Mouse (Mus musculus): Measurements from ENCODE around the gene Ski.
A peak's percentile ranks its signal among the peaks of the same experiment; 100 is the strongest.

Gene Ski

DNA sequence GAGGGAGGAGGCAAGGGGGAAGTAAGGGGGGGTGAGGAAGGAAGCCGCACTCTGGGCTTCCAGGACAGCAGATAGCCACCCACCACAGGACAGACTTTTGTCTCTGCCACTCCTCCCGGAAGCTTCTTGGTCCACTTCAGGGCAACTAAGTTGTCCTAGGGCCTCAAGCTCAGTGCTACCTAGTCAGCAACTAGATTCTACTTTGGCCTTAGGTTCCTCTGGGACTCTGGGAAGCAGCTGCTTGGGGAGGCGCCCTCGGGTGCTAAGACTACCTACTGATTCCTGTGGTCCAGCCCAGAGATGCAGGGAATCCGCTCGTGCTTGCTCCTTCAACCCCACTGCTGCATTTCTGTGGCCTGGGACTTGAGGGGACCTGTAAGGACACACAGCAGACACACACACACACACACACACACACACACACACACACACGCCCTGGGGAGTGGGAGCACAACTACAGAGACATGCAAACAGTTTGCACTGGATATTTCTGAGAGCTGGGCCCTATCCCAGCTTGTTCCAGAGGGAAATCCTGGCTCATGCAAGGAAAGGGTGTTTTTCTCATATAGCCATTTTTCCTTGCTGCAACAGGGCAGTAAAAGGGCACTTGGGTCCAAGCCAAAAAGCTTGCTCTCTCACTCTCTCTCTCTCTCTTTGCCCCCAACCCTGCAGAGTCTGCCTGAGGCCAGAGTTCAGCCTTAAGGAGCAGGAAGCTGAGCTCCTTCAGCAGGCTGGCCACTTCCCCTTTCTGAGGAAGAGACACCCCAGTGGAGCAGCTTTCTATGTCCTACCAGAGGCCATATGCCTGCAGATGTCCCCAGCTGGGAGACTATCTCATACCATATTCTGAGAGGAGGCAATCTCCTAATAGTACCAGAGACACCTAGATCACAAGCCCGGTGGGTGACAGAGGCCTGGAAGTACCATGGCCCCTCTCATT lies 12.2 kb upstream of the Ski start:
- DNase-seq (ENCODE audit: extremely low spot score, low spot score), result no peak

DNA sequence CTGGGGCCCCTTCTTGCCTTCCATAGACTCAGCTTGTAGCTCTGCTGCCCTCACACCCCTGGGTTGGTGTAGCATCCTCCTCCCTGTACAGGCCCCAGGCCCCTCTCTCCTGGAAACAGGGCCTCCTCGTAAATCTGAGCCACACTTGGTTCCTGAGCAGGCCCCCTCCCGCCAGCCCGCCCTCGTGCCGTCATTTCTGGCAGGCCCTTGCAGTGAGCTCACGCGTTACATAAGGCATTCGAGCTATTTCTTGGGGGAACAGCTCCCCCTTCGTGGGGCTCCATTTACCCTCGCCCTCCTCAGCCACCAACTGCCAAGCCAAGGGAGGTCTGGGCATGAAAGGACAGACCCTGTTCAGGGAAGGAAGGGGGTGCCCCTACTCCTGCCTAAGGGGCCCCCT lies 11.5 kb upstream of the Ski start:
- peak; percentile 55 for DNase-seq (ENCODE audit: extremely low spot score, low spot score)

DNA sequence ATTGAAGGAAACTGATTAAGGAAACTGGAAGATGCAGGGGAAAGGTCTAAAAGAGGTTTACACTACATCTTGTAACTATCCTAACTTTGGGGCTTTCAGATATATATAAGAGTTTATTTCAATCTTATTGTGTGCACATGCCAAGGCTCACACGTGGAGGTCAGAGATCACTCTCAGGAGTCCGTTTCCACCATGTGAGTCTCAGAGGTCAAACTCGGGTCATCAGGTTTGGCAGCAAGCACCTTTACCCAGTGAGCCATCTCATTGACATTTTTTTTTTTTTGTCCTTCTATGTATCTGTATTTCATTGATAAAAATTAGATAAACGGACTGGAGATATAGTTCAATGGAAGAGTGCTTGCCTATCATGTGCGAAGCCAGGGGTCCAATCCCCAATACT lies 6.1 kb upstream of the Ski start:
- no peak for DNase-seq (ENCODE audit: extremely low spot score, low spot score)

DNA sequence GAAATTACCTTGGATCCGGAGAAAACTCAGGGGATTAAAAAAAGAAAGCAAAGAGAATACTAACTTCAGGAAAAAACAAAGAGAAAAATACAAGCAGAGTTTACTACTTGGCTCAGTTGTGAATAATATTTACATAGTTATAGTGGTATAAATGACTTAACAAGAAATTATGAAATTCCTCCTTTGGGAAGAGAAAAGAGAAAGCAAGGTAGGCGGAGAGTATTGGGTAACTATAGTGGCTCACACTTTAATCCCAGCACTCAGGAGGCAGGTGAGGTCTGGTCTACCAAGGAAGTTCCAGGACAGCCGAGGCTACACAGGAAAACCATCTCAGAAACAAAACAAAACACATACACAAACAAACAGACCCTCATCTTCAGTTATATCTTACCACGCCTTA lies 5.6 kb upstream of the Ski start:
- DNase-seq (ENCODE audit: extremely low spot score, low spot score), result no peak

DNA sequence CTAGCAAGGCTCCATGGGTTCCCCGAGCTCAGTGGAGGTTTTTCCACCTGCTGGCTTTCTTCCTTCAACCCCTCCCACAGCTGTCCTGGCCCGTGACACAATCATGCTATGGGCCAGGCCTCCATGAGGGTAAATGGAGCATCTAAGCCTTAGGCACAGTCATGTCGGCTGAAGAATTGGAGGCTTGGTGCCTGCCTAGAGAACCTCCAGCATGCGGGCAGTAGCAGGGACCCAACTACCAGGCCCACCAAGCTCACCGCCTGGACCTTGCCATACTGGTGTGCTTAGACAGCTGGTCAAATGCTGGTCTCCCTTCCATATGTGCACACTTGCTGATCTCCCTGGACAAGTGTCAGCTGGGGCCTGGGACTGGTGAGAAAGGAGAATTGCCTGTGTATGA lies 3.5 kb upstream of the Ski start:
- DNase-seq (ENCODE audit: extremely low spot score, low spot score), result no peak

DNA sequence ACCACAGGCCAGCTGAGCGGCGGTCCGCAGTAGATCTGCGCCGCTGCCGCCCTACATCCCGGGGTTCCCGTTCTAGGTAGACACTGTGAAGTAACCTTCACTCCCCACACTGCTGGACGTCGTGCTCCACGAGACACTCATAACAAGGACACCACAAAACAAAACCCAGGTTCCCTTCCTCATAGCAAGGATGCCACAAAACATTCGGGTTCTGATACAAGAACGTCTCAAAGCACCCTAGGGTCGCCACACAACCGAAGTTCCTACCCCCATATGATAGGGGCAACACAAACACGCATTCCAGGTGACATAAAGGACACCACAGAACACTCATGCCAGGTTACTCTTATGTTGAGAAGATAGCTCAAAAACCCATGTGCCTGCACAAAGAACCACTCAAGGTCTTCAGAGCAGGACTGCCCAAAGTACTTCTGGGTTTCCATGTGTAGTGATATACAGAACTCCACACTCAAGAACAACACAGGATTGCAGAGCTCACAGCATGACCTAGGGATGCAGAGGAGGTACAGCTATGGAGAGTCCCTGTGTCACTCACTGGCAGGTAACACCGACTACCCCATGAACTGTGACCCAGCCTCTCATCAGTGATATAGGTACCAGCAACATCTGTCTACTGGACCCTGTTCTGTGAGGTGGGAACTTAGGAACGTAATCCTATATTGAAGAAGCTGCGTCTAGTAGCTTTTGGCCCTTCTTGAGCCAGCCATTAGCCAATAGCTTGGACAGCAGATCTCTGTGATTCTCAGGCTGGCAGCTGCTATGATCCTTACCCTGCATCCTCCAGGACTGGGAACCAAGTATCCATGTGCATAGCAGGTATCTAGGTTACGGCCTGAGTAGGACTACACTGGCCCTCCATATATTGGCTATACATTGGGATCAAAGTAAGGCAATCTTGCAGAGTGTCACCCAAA lies 1.5 kb upstream of the Ski start:
- DNase-seq (ENCODE audit: extremely low spot score, low spot score), result no peak

DNA sequence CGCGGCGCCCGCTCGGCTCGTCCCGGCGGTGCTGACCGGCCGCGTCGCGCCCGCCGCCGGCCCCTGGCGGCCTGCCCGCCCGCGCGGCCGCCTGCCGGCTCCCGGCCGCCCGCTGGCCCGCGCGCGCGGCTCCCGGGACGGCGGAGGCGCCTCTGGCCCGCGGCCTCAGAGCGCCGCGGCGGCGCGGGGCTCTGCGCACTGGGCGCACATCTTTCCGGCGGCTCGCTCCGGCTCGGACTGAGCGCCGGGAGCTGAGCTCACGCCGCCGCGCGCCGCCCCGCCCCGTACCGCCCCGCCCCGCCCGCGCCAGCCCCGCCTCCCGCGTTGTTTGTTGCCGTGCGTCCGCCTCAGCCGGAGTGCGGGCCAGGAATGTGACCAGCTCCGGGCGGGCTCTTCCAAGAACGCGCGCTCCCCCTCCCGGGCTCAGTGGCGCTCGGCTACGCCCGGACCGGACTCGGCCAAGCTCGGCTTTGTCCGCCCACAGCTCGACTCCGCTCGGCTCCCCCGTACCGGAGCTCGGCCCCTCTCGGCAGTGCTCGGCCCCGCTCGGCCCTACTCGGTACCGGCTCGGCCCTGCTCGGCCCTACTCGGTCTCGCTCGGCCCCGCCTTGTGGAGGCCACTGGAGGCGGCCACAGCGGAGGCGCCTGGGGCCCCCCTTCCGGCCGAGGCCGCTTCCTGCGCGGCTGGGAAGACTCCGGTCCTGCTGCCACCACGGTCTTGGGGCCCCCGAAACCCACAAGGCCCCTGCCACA lies 625 bp upstream of the Ski start:
- DNase-seq (ENCODE audit: extremely low spot score, low spot score), result peak; percentile 100

DNA sequence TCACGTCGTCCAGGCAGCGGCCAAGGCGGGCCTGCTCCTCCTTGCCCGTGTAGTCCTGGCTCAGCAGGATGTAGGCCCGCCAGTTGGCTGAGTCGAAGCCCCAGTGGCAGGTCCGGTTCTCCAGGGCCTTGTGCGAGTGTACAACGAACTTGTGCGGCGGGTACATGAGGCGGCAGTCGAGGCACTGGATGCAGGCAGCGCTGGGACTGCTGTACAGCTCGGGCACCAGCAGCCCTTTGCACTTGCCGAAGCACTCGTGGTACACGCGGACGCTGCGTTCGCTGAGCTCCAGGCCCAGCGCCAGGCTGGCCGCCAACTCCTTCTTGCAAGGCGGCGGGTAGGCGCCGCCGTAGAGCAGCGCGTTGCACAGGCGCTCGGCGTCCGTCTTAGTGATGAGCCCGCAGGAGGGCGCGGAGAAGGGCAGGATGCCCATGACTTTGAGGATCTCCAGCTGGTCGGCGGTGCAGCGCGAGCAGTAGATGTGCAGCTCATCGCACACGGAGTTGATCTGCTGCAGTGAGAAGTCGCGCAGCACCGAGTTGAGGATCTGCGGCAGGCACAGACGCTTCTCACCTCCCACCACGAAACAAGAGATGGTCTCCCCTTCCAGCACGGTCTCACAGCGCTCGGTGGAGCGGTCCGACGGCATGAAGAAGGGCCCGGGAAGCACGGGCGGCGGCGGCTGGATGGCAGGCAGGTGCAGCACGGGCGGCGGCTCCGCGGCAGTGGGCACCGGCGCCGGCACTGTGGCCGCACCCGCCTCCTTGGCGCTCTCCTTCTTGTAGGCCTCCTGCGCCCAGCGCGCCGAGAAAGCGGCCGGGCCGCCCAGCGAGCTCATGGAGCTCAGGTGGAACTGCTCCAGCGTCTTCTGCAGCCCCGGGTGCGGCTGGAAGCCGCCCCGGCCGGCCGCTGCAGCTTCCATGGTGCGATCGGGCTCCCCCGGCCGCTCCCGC lies 517 bp downstream of the Ski start:
- DNase-seq (ENCODE audit: extremely low spot score, low spot score), result peak; percentile 72

DNA sequence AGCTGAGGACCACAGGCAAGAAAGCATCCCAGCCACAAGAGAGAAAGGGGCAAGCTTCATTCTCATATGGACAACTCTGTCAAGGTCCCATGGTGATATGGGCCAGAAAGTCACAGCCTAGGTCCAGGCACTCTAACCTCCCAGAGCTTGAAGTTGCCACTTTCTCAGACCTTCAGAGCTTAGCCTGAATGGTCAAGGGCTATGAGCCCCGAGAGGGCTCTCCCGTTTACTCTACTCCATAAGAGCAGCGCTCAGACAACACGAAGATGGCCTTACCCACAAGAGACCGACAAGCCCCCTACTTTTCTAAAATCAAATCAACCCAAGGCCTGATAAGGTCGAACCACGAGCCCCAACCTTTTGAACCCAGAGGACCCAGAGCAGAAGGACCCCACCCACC lies 1.3 kb downstream of the Ski start:
- no peak for DNase-seq (ENCODE audit: extremely low spot score, low spot score)

DNA sequence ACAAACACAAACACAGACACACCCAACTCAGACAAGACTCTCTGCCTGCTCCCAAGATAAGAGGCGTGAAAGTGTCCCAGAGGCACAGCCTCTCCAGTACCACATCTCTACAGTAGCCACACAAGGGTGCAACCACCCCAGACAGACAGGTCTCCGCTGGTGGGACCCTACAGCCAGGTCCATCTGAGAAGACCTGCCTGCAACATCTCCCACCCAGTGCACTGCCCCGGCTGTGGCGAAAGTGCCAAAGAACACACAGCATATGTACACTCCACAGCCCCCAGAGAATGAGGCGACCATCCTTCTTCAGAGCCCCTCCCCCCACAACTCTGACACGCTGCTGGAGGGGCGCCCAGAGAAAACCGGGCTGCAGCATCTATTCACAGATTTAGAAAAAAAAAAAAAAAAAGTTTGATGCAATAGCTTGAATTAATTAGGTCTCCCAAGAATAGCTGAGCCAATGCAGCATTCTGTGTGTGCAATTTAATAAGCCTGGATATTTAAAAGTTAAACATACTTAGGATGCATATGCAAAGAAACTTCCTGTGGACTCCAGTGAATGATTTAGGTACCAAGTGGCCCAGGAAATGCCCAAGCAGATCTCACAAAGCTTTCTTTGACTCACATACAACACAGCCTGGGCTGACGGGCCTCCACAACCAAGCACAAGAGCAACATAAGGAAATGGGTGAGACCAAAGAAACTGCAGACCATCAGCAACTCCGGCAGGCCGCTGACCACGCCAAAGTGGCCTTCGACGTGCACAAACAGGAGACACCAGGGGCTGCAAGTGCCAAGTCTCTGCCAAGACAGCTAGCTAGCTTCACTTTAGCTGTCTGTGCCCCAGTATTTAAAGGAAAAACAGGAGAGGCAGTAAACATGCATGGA lies 1.9 kb downstream of the Ski start:
- DNase-seq (ENCODE audit: extremely low spot score, low spot score), result peak; percentile 47

DNA sequence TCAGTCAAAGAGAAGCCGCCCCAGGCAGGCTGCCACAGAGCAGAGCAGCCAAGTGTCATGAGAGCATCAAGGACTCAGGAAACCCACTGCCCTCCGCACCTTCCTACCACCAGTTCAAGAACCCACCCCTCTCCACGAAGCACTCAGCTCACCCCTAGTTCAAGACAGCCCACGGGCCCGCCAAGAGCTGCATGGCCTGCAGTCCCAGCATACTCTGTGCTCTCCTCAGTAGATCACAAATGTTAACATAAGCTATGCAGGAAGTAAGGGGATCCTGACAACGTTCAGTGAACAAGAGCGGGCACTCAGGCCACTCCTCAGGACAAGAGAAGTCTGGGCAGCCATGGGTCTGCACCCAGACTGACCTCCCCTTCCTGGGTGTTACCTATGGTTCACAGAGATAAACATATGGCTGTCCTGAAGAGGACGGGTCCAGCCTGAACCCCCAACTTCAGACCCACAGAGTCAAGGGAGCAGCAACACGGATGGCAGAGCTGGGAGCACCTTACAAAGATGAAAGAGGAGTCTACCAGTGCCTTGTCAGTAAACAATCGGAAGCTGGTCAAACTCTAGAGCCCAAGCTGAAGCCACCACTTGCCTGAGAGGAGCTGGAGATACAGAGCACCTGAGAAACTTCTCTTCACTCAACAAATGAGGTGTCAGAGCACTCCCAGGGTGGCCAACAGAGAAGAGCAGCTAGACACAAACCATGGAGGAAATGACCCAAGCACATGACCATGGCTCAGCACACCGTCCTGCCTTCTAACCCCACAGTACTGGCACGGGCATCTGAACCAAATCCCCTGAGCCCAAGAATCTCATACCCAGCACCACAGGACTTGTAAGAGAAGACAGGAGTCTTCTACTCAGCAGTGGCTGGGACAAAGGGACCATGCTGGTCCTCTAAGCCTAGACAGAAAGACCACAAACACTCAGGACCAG lies 2.9 kb downstream of the Ski start:
- DNase-seq (ENCODE audit: extremely low spot score, low spot score), result no peak

DNA sequence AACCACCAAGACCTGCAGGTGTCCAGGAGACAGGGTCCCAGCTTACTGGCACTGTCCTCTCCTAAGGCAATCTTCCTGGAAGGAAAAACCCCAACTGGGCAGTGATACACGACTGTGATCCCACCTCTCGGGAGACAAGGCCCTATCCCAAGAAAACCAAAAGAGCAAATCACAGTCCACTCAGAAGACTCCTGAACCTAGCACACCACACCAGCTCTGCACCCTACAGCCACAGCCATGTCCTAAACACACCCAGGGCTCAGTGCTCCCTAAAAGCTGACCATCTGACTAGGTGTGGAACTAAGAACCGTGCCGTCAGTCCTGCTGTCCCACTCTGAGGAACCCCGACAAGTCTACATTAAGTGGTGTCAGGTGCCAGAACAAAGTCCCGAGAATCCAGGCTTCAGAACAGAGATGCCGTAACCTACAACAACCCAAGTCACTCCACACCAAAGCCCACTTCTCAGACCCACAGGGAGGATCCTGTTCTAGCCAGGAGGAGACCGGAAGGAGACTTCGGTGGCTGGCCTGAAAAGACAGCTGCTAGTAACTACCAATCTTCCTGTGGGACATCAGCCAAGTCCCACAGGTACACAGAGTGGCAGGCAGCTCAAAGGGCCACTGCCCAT lies 4.2 kb downstream of the Ski start:
- DNase-seq (ENCODE audit: extremely low spot score, low spot score), result no peak

DNA sequence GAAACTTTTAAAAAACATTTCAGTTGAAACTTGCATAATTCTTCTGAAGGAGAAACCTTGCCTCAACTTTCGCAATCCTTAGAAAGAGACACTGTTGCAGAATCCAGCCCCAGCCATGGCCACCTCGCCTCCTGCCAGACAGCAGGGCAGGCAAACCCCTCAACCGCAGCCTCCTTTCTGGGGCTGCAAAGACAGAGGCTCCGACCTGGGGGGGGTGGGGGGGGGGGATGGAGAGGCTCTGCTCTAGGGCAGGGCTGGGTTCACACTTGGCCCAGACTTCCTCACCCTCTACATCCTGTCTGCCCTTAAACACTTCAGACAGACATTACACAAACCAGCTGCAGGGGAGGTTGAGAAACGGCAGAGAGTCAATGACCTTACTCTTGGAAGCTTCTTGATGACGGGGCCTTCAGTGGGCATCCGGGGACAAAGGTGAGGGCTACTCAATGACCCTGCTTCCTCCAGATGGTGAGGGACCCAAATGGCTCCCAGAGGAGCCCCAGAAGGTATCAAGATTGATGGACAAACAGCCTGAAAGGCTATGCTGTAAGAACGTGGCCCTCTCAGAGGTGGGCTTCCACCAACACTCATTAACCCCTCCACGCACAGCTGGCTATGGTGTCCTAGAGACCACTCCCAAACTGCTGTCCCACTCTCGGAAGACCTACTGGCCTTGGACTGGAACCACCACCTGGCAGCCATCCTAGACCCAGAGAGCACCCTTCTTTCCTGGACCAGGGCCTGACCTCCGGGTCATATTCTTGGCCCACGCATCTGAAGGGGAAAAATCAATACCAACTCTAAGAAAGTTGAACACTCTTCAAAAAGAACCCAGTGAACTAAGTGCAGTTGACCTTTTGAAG lies 4.9 kb downstream of the Ski start:
- DNase-seq (ENCODE audit: extremely low spot score, low spot score), result peak; percentile 42

DNA sequence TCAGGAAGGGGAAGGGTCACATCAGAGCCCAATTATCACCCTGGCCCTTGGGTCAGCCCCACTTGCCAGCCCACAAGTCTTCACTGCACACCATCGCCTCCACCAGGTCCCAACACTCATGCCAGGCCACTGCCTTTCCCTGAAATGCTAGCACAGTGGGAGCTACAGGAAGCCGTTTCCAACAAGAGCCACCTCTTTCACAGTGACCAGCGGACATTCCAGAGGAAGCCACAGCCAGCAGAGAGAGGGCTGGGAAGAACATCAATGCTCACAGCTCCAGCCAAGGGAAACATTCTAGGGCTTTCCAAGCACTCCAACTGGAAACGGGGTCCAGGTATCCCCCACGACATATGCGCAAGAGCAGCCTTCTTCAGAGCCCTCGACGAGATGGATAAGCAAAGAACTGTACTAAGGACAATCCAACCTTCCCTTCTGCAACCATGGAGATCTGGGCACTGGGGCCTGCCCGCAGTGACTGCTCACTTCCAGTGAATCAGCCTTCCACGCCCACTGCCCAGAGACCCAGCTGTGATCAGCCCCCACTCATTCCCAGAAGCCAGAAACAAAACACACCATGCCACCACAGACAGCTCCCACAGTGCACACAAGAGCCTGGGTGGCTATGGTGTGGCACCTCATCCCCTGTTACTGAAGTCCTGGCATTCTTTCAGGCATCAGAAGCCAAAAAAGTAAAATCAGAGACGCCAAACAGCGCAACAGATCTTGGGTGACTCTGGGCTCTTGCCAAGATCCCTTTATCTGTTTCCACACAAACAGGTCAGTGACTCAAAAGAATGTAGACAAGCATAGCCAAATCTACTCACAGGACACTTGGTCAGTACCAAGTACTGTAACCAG lies 6.4 kb downstream of the Ski start:
- DNase-seq (ENCODE audit: extremely low spot score, low spot score), result no peak

DNA sequence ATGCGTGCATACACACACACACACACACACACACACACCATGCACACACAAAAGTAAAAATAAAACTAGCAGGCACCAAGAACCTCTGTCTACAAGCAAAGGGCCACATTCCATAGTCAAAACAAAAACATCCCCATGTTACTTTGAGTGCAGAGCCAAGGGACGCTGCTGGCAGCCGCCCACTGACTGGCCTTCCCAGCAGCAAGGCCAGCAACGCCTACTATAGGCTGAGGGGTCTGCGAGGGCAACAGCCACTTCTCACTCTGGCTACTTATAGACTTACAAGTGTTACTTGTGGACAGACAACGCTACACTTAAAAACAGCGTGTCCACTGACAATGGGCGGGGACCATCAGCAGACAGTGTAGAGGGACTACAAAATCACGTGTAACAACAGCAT lies 7.2 kb downstream of the Ski start:
- no peak for DNase-seq (ENCODE audit: extremely low spot score, low spot score)

DNA sequence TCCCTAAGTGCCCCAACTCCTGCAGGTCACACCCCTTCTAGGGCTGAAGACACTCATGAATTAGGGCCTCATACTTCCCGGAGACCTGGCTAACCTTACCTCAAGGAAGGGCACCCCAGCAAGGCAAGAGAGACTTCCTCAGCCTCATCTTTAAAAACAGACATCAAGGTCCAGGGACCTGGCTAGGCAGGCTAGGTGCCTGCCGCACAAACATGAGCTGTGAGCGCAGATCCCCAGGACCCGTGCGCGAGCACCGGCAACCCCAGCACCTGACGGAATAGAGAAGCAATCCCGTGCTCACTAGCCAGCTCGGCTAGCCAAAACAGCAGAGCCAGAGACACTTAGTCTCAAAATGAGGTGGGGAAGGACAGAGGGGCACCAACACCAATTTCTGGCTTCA lies 7.6 kb downstream of the Ski start:
- DNase-seq (ENCODE audit: extremely low spot score, low spot score), result no peak

All from neural tube, embryonic 10.5 days (tissue).